Mouse (Mus musculus) myocyte (in vitro differentiated cells): ENCODE data around the gene Fra10ac1.
A peak's percentile ranks its signal among the peaks of the same experiment; 100 is the strongest.

Experiments used
- E2F4 ChIP-seq: IDR thresholded peaks from one replicate; pipeline ENCODE4 v1.6.1; 2011; ENCODE audit warnings: mild to moderate bottlenecking, control low read depth, moderate library complexity; ENCODE audit not compliant: insufficient read depth
- MAX ChIP-seq: IDR thresholded peaks from one replicate; pipeline ENCODE4 v1.6.1; 2011; ENCODE audit warnings: low read depth, mild to moderate bottlenecking, control low read depth
- MYOG ChIP-seq, 3 experiments: IDR thresholded peaks; one replicate each; pipeline ENCODE4 v1.6.1; 2011; ENCODE audit warnings: control low read depth in 2 of 3, low read depth in 2 of 3, mild to moderate bottlenecking in 2 of 3; ENCODE audit not compliant: insufficient read length in 2 of 3, control insufficient read depth in 1 of 3, insufficient read depth in 1 of 3
- POLR2A ChIP-seq: IDR thresholded peaks from one replicate; pipeline ENCODE4 v1.6.1; 2011; ENCODE audit warnings: low read depth, mild to moderate bottlenecking, control low read depth, moderate library complexity; ENCODE audit not compliant: insufficient read length
- POLR2AphosphoS2 ChIP-seq: IDR thresholded peaks from one replicate; pipeline ENCODE4 v1.6.1; 2011; ENCODE audit warnings: low read depth, control low read depth; ENCODE audit not compliant: insufficient read length
- SRF ChIP-seq: IDR thresholded peaks from one replicate; pipeline ENCODE4 v1.6.1; 2011; ENCODE audit warnings: low read depth; ENCODE audit not compliant: control insufficient read depth, insufficient read length
- TCF12 ChIP-seq: IDR thresholded peaks from one replicate; pipeline ENCODE4 v1.6.1; 2011; ENCODE audit warnings: mild to moderate bottlenecking, control low read depth; ENCODE audit not compliant: poor library complexity, insufficient read depth, severe bottlenecking
- USF1 ChIP-seq: IDR thresholded peaks from one replicate; pipeline ENCODE4 v1.6.1; 2011; ENCODE audit warnings: low read depth, mild to moderate bottlenecking, control low read depth, moderate library complexity

GRCm38 (mm10) chr19:38223905-38224684, at the start of gene Fra10ac1:
- TF ChIP-seq SRF (no peak), POLR2A (peak; percentile 98), TCF12 (no peak), POLR2AphosphoS2 (peak; percentile 95), MYOG (IDR thresholded peaks at IDR 0.05; ENCODE audit: control insufficient read depth in 1 of 3, insufficient read depth in 1 of 3, insufficient read length in 2 of 3, low read depth in 2 of 3) (peak in 2 of 3 experiments; percentile 66 to 82), USF1 (no peak), E2F4 (peak; percentile 63), MAX (no peak)
